8 mouse cellular contexts compared by ENCODE assay signal in the genomic region with DNA sequence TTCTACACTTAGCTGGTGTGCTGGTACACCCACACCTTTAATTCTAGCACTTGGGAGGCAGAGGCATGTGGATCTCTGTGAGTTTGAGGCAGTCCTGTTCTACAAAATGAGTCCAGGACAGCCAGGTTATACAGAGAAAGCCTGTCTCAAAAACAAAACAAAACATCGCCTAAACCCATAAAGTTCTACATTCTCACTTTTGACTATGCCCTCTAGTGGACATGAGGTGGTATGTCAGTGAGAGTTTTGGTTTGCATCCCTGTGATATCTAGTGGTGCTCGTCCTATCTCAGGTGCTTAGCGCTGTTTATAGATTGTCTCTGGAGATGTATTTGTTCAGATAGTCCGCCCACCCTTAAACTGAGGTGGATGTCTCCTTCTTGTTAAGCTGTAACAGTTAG. TPM values are rescaled to one million over a fixed set of nuclear protein-coding genes. Genes with fewer than 3 reads are reported as not detected.
DNase-seq lines count a peak whose midpoint lies in the region; ATAC-seq and TF ChIP-seq lines count a peak whose summit lies in the region.

No protein-coding gene starts in this region.

- TF ChIP-seq CTCF in kidney, postnatal 0 days (IDR thresholded peaks at IDR 0.05; ENCODE audit: low read depth): peak; percentile 88

- no peak overlapping the region for H3K4me2 ChIP-seq in neural tube, embryonic 11.5 days (ENCODE audit: low read depth)
- H3K4me2 ChIP-seq in neural tube, embryonic 15.5 days: no peak overlapping the region
- H3K4me2 ChIP-seq in kidney, postnatal 0 days (ENCODE audit: low read length): no peak overlapping the region
- H3K4me2 ChIP-seq in midbrain, embryonic 16.5 days (ENCODE audit: low read length): no peak overlapping the region

- H3K27ac ChIP-seq in heart, embryonic 10.5 days: no peak overlapping the region
- H3K27ac ChIP-seq in neural tube, embryonic 11.5 days (ENCODE audit: low read depth, low read length): no peak overlapping the region
- H3K27ac ChIP-seq in neural tube, embryonic 15.5 days (replicated peaks): no peak overlapping the region
- no peak overlapping the region for H3K27ac ChIP-seq in kidney, postnatal 0 days
- H3K27ac ChIP-seq in midbrain, embryonic 16.5 days (ENCODE audit: low read length): no peak overlapping the region

- peaks cover 50% of the 10 kb centered on the region for H3K27me3 ChIP-seq in heart, embryonic 10.5 days (ENCODE audit: insufficient read depth, poor library complexity, severe bottlenecking)
- H3K27me3 ChIP-seq in neural tube, embryonic 11.5 days (ENCODE audit: control insufficient read depth, insufficient read depth, low read length): peaks cover 6% of the 10 kb centered on the region; the same call in 1 of the 2 replicates
- peaks cover 41% of the 10 kb centered on the region for H3K27me3 ChIP-seq in neural tube, embryonic 15.5 days (replicated peaks)
- H3K27me3 ChIP-seq in kidney, postnatal 0 days (ENCODE audit: insufficient read depth, low read length): no peaks in the 10 kb centered on the region
- H3K27me3 ChIP-seq in midbrain, embryonic 16.5 days (ENCODE audit: control insufficient read depth, insufficient read depth, low read depth, low read length): peaks cover 24% of the 10 kb centered on the region

- H3K4me1 ChIP-seq in heart, embryonic 10.5 days: no peaks in the 10 kb centered on the region
- no peaks in the 10 kb centered on the region for H3K4me1 ChIP-seq in neural tube, embryonic 11.5 days (ENCODE audit: control insufficient read depth, insufficient read depth, low read length)
- no peaks in the 10 kb centered on the region for H3K4me1 ChIP-seq in neural tube, embryonic 15.5 days
- H3K4me1 ChIP-seq in kidney, postnatal 0 days (replicated peaks; ENCODE audit: insufficient read depth, low read length): no peaks in the 10 kb centered on the region
- H3K4me1 ChIP-seq in midbrain, embryonic 16.5 days (ENCODE audit: control insufficient read depth, insufficient read depth, low read length): no peaks in the 10 kb centered on the region

- ATAC-seq in neural tube, embryonic 11.5 days (ENCODE audit: insufficient read depth, low FRiP score, low TSS enrichment): no peak
- ATAC-seq in neural tube, embryonic 15.5 days (ENCODE audit: low FRiP score): no peak
- ATAC-seq in kidney, postnatal 0 days (replicated peaks; ENCODE audit: low FRiP score, low read depth): no peak
- ATAC-seq in midbrain, embryonic 16.5 days: no peak

- H3K9me3 ChIP-seq in heart, embryonic 10.5 days: no peaks in the 10 kb centered on the region
- H3K9me3 ChIP-seq in neural tube, embryonic 11.5 days (ENCODE audit: control insufficient read depth, low read length): no peaks in the 10 kb centered on the region
- no peaks in the 10 kb centered on the region for H3K9me3 ChIP-seq in neural tube, embryonic 15.5 days (replicated peaks)
- H3K9me3 ChIP-seq in kidney, postnatal 0 days (replicated peaks; ENCODE audit: low read length): no peaks in the 10 kb centered on the region
- H3K9me3 ChIP-seq in midbrain, embryonic 16.5 days (replicated peaks; ENCODE audit: control insufficient read depth, low read length, poor library complexity, severe bottlenecking): no peaks in the 10 kb centered on the region

- no peak overlapping the region for H3K9ac ChIP-seq in neural tube, embryonic 11.5 days (ENCODE audit: low read length)
- H3K9ac ChIP-seq in neural tube, embryonic 15.5 days (replicated peaks): no peak overlapping the region
- H3K9ac ChIP-seq in kidney, postnatal 0 days (ENCODE audit: low read depth, low read length): no peak overlapping the region
- H3K9ac ChIP-seq in midbrain, embryonic 16.5 days (ENCODE audit: low read depth, low read length): no peak overlapping the region

- 30% methylated on average over 4 of the region's 4 CpGs for WGBS in heart, embryonic 10.5 days
- WGBS in neural tube, embryonic 11.5 days: 42% methylated on average over 4 of the region's 4 CpGs
- 27% methylated on average over 4 of the region's 4 CpGs for WGBS in neural tube, embryonic 15.5 days
- 22% methylated on average over 4 of the region's 4 CpGs for WGBS in kidney, postnatal 0 days
- 28% methylated on average over 4 of the region's 4 CpGs for WGBS in midbrain, embryonic 16.5 days

- no peak overlapping the region for H3K4me3 ChIP-seq in heart, embryonic 10.5 days
- H3K4me3 ChIP-seq in neural tube, embryonic 11.5 days (ENCODE audit: low read depth, low read length): no peak overlapping the region
- no peak overlapping the region for H3K4me3 ChIP-seq in neural tube, embryonic 15.5 days (replicated peaks)
- H3K4me3 ChIP-seq in kidney, postnatal 0 days (replicated peaks; ENCODE audit: low read depth, low read length): no peak overlapping the region
- no peak overlapping the region for H3K4me3 ChIP-seq in midbrain, embryonic 16.5 days (ENCODE audit: low read depth, low read length)

- no peaks in the 10 kb centered on the region for H3K36me3 ChIP-seq in heart, embryonic 10.5 days
- H3K36me3 ChIP-seq in neural tube, embryonic 11.5 days (ENCODE audit: control insufficient read depth, insufficient read depth, low read length): no peaks in the 10 kb centered on the region
- no peaks in the 10 kb centered on the region for H3K36me3 ChIP-seq in neural tube, embryonic 15.5 days
- no peaks in the 10 kb centered on the region for H3K36me3 ChIP-seq in kidney, postnatal 0 days (ENCODE audit: insufficient read depth, low read length)
- no peaks in the 10 kb centered on the region for H3K36me3 ChIP-seq in midbrain, embryonic 16.5 days (ENCODE audit: control insufficient read depth, insufficient read depth, low read length)

- DNase-seq in heart, embryonic 10.5 days (ENCODE audit: low spot score): peak; percentile 46
- DNase-seq in heart, adult 8-10 months (ENCODE audit: low spot score): no peak
- DNase-seq in neural tube, embryonic 11.5 days (ENCODE audit: low spot score): peak; percentile 42
- DNase-seq in ZHBTc4 (ENCODE audit: low read depth, low spot score): peak; percentile 68
- DNase-seq in kidney, postnatal 0 days (ENCODE audit: low spot score): peak; percentile 67
- DNase-seq in urinary bladder, postnatal 10 days (ENCODE audit: low spot score): no peak

RNA-seq across cellular contexts. Expression of a gene that starts 6.5 kb away (rescaled TPM):
- polyA plus RNA-seq in heart, embryonic 10.5 days (2016; fragmentation: Nextera tagmentation; extraction: Ambion mirVana): 2.9 and 3.2 TPM in 2 replicates
- 1 to 10 TPM; 1.9 to 3.7 (median 3.1) TPM for total RNA-seq in heart, adult 8-10 months (2022)
- polyA plus RNA-seq in neural tube, embryonic 11.5 days (2014; fragmentation: Nextera tagmentation; extraction: Ambion mirVana): 1.8 and 1.9 TPM in 2 replicates
- 1.00 and 2.0 TPM in 2 replicates for polyA plus RNA-seq in neural tube, embryonic 15.5 days (2015; fragmentation: Nextera tagmentation; extraction: Ambion mirVana)
- 2.7 and 3.5 TPM in 2 replicates for polyA plus RNA-seq in kidney, postnatal 0 days (2015; fragmentation: Nextera tagmentation; extraction: Ambion mirVana)
- 0.75 and 1.2 TPM in 2 replicates for polyA plus RNA-seq in midbrain, embryonic 16.5 days (2015; fragmentation: Nextera tagmentation; extraction: Ambion mirVana)

RNA-seq across cellular contexts. Expression of a gene that starts 8.9 kb away (rescaled TPM):
- 1.1 and 5.5 TPM in 2 replicates for polyA plus RNA-seq in heart, embryonic 10.5 days (2016; fragmentation: Nextera tagmentation; extraction: Ambion mirVana)
- 1 to 10 TPM in 1 of 4 experiments, under 1 TPM in 3; 0.50 to 1.5 (median 0.88) TPM for total RNA-seq in heart, adult 8-10 months (2022)
- 3.7 and 3.9 TPM in 2 replicates for polyA plus RNA-seq in neural tube, embryonic 11.5 days (2014; fragmentation: Nextera tagmentation; extraction: Ambion mirVana)
- 0.77 and 8.6 TPM in 2 replicates for polyA plus RNA-seq in neural tube, embryonic 15.5 days (2015; fragmentation: Nextera tagmentation; extraction: Ambion mirVana)
- polyA plus RNA-seq in kidney, postnatal 0 days (2015; fragmentation: Nextera tagmentation; extraction: Ambion mirVana): 21.8 and 23.1 TPM in 2 replicates
- 1.4 TPM in 2 replicates for polyA plus RNA-seq in midbrain, embryonic 16.5 days (2015; fragmentation: Nextera tagmentation; extraction: Ambion mirVana)

RNA-seq across cellular contexts. Expression of a gene that starts 30.5 kb away (rescaled TPM):
- polyA plus RNA-seq in heart, embryonic 10.5 days (2016; fragmentation: Nextera tagmentation; extraction: Ambion mirVana): 0.54 and 2.2 TPM in 2 replicates
- total RNA-seq in heart, adult 8-10 months (2022): not detected
- 0.09 and 0.99 TPM in 2 replicates for polyA plus RNA-seq in neural tube, embryonic 11.5 days (2014; fragmentation: Nextera tagmentation; extraction: Ambion mirVana)
- 0.32 and 1.7 TPM in 2 replicates for polyA plus RNA-seq in neural tube, embryonic 15.5 days (2015; fragmentation: Nextera tagmentation; extraction: Ambion mirVana)
- 0.61 and 0.70 TPM in 2 replicates for polyA plus RNA-seq in kidney, postnatal 0 days (2015; fragmentation: Nextera tagmentation; extraction: Ambion mirVana)
- polyA plus RNA-seq in midbrain, embryonic 16.5 days (2015; fragmentation: Nextera tagmentation; extraction: Ambion mirVana): 0.29 and 0.32 TPM in 2 replicates

RNA-seq across cellular contexts. Expression of a gene that starts 39.1 kb away (rescaled TPM):
- not detected in 2 replicates for polyA plus RNA-seq in heart, embryonic 10.5 days (2016; fragmentation: Nextera tagmentation; extraction: Ambion mirVana)
- total RNA-seq in heart, adult 8-10 months (2022): 1 to 10 TPM in 2 of 4 experiments, not detected in 2; 1.3 to 1.5 TPM
- polyA plus RNA-seq in neural tube, embryonic 11.5 days (2014; fragmentation: Nextera tagmentation; extraction: Ambion mirVana): not detected in 2 replicates
- polyA plus RNA-seq in neural tube, embryonic 15.5 days (2015; fragmentation: Nextera tagmentation; extraction: Ambion mirVana): 0.19 and 57.9 TPM in 2 replicates
- polyA plus RNA-seq in kidney, postnatal 0 days (2015; fragmentation: Nextera tagmentation; extraction: Ambion mirVana): 0.08 TPM in 1 of 2 replicates, not detected in the other
- 0.07 TPM in 1 of 2 replicates, not detected in the other for polyA plus RNA-seq in midbrain, embryonic 16.5 days (2015; fragmentation: Nextera tagmentation; extraction: Ambion mirVana)

Comparison
In these comparisons a context has a peak if more than half of its experiments do, and no peak if none do; other contexts are left out.
1. DNase-seq: peak in heart, embryonic 10.5 days (single experiment), neural tube, embryonic 11.5 days (single experiment), ZHBTc4 (single experiment) and kidney, postnatal 0 days (single experiment); none in heart, adult 8-10 months (single experiment) and urinary bladder, postnatal 10 days (single experiment).